Mouse (Mus musculus): ENCODE results near the gene Ppp2r3a.

GRCm38 (mm10) chr9:101075694-101076093, 175.9 kb downstream of the Ppp2r3a start:
- TF ChIP-seq CTCF (IDR thresholded peaks at IDR 0.05; ENCODE audit: low read depth) (no peak), EP300 (IDR thresholded peaks at IDR 0.05; ENCODE audit: low read depth) (no peak)
